Mouse (Mus musculus) spleen, postnatal 10 days (tissue): ENCODE measurements around the gene Rnf168.
"Not testable (repeated sequence)": the region's sequence is repeated elsewhere in the genome, so short reads cannot be mapped to it uniquely, and the experiment has no call there.

ENCODE experiments used
- DNase-seq, 2 experiments: peaks; one replicate each; pipeline ENCODE4 v3.0.0; 2021 to 2022; ENCODE audit warnings: low spot score in 2 of 2

The Rnf168 gene

DNA sequence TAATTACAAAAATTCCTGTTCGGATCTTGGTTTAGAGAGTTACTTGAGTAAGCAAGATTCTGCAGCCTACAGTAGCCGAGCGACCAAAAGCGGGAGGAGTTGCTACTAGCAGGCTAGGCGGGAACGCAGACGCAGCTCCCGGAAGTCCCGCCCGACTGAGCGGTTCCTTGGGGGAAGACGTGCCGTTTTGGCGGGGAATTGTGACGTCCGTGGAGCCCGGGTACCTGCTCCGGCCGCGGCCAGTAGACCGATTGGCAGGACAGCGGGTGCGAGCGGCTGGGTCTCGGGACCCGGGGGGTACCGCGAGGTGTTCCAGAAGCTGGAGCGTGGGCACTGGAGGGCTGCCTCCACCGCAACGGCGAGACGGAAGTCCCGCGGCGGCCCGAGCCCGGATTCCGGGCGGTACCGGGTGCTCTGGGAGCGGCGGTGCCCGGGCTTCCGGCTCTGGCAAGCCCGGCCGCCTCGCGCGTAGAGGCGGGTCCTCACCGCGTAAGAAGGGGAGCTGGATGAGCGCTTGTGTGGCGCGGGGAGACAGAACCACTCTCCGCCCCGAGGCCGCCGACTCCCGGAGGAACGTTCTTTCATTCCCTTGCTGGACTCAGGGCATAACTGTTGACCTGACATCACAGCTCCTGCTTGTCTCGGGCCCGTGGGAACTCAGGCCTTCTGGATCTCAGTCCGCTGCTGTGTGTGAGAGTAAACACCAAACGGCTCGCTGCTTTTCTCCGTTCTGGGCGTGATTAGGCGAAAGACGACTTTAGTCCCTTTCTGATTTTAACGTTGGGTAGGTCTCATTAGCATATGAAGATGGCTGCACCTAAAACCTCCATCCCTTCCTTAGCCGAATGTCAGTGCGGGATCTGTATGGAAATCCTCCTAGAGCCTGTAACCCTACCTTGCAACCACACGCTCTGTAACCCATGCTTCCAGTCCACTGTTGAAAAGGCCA is at the start of gene Rnf168:
Gene Rnf168, plus strand, starts transcription at position 152 of the 949 bp plus-strand sequence.
- DNase-seq: peak; percentile 91

GRCm38 (mm10) chr16:32232050-32232449 is 45.2 kb upstream of the Rnf168 start:
- not testable (repeated sequence) for DNase-seq

GRCm38 (mm10) chr16:32237930-32238680 is 39.2 kb upstream of the Rnf168 start:
- no peak for DNase-seq

GRCm38 (mm10) chr16:32239428-32240312 is 37.6 kb upstream of the Rnf168 start:
- DNase-seq: no peak

GRCm38 (mm10) chr16:32243901-32244300 is 33.4 kb upstream of the Rnf168 start:
- DNase-seq: no peak

- DNase-seq: peak; percentile 68
Observed at GRCm38 (mm10) chr16:32246351-32246791, 30.9 kb upstream of the Rnf168 start.

GRCm38 (mm10) chr16:32246952-32247370 is 30.3 kb upstream of the Rnf168 start, which contains the start of the genes Fbxo45 and Wdr53:
TSS of gene Fbxo45 (minus strand) at chr16:32247158.
TSS of gene Wdr53 (plus strand) at chr16:32247227.
- DNase-seq: peak; percentile 91 to 98

GRCm38 (mm10) chr16:32264225-32264624 is 13.0 kb upstream of the Rnf168 start:
- DNase-seq: peak in 1 of 2 experiments; percentile 65

GRCm38 (mm10) chr16:32271291-32271690 is 6.0 kb upstream of the Rnf168 start, which contains the start of gene Smco1:
TSS of gene Smco1 (plus strand) at chr16:32271468.
- DNase-seq: no peak

- DNase-seq: peak in 1 of 2 experiments; percentile 64
Observed at GRCm38 (mm10) chr16:32273338-32273737, 3.9 kb upstream of the Rnf168 start.

DNA sequence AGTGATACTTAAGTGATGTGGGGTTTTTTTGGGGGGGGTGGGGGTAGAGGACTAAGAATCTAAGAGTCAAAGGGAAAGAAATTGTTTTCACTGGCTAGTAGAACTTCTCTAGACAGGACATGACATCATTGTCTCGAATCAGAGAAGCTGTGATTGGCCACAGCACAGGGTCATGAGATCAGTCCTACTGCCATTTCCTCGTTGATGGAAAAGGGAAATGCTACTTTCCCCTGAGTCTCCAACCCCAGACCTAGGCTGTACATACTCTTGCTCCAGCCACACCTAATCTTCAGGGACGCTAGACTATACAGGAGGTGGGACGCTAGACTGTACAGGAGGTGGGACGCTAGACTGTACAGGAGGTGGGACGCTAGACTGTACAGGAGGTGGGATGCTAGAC is 2.2 kb upstream of the Rnf168 start:
- DNase-seq: no peak

DNA sequence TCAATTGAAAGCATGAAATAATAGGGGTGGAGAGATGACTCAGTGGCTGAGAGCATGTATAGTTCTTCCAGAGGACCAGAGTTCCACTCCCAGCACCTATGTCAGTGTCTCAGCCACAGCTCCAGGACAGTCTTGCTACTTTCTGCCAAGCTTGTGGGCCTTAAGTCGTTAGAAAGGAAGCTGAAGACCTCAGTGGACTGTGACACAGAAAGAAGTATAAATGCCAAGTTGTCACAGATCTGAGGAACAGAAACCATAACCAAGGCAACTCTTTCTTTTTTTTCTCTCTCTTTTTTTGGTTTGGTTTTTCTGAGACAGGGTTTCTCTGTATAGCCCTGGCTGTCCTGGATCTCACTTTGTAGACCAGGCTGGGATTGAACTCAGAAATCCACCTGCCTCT is 1.4 kb upstream of the Rnf168 start:
- DNase-seq: no peak

DNA sequence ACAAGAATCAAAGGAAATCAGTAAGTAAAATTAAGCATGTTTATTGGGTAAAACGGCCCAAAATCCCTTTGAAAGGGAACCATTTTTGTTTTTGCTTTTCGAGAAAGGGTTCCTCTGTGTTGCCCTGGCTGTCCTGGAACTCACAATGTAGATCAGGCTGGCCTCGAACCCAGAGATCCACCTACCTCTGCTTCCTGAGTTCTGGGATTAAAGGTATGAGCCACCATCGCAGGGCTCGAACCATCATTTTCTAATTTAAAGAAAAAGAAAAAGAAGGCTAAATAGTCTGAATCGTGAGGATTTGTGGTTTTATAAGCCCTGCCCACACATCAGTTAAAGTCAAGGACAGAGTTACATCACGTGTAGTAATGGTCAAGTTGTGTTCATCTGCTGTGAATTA is 1.1 kb downstream of the Rnf168 start:
- peak; percentile 22 to 24 for DNase-seq

DNA sequence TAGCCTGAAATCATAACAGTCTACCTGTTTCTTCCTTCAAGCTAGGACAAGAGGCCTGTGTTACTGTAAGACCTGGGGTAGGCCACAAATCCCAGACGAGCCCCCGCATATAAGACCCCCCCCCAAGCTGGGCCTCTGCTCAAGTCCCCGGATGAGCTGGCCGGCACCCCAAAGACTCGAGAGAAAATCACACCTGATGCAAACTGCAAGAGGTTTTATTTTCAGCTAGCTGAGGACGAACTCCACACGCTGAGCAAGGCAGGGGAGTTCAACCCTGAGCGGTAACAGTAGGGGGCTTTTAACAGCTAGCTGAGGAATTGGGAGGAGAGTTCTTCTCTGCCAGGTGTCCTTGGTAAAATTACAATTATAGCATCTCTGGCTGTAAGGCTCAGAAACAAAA is 3.0 kb downstream of the Rnf168 start:
- no peak for DNase-seq

GRCm38 (mm10) chr16:32282608-32283007 is 5.3 kb downstream of the Rnf168 start:
- DNase-seq: no peak

GRCm38 (mm10) chr16:32291821-32292220 is 14.6 kb downstream of the Rnf168 start:
- no peak for DNase-seq

DNA sequence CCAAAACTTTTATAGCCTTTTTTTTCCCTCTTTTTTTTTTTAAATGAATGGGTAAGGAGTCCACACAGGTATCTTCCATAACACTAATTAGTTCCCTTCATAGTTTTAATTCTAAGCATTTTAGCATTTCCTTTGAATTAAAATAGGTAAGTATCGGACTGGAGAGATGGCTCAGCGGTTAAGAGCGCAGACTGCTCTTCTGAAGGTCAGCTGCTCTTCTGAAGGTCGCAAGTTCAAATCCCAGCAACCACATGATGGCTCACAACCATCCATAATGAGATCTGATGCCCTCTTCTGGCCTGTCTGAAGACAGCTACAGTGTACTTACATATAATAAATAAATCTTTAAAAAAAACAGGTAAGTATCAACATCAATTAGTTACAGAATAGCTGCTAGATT is 22.4 kb downstream of the Rnf168 start:
- not testable (repeated sequence) for DNase-seq

GRCm38 (mm10) chr16:32303046-32303445 is 25.8 kb downstream of the Rnf168 start:
- DNase-seq: no peak

DNA sequence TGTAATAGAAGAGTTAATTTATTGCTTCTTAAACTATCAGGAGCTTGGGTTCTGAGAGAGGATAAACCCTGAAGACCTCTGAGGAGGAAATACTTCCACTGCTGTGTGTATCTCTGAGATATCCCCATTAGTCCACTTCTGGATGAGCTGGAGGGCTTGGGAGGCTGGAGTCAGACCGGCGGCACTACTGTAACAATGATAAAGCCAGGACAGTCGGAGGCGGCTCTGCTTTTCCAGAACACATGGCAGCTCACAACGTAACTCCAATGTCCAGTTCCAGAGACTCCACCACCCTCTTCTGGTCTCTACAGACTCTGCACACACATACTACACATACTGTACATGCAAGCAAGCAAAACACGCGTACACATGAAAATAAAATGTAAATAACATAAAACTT is 26.6 kb downstream of the Rnf168 start:
- DNase-seq: no peak

GRCm38 (mm10) chr16:32311970-32312369 is 34.7 kb downstream of the Rnf168 start:
- no peak for DNase-seq

DNA sequence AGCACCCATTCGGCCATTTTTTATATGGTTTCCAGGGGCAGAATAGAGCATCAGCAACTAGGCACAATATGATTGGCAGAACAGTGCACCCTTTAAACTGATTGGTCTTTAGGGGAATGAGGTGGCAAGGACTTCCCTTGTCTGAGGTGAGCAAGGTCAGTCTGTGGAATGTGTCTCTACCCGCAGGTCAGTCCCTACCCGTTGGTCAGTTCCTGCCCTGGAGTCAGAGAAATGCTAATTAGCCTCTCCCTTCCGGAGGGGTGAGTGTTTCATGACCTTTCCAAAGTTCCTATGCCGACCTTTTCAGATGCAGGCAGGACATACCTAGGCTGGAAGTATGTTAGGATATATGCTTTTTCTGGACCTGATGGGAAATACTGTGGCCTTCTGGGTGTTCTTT is 35.1 kb downstream of the Rnf168 start:
- no peak for DNase-seq
